Mouse (Mus musculus) liver, postnatal 0 days (tissue): ENCODE data around the gene Tefm. TPM values are rescaled to one million over a fixed set of nuclear protein-coding genes. Genes with fewer than 3 reads are reported as not detected.
"Not testable (repeated sequence)": the region's sequence is repeated elsewhere in the genome, so short reads cannot be mapped to it uniquely, and the experiment has no call there.

ENCODE experiments used
- ATAC-seq: fragments of 200-750 bp; cut with Nextera tagmentation; 2 replicates; pipeline ENCODE4 v1.8.0; 2017; ENCODE audit warnings: mild to moderate bottlenecking, moderate library complexity
- DNase-seq: peaks from one replicate; pipeline ENCODE4 v3.0.0-alpha.2; 2016
- H3K27ac ChIP-seq: fragments of 300-500 bp; sonication (generic); 2 replicates; pipeline ENCODE4 v1.5.1; 2014; ENCODE audit warnings: antibody characterized with exemption, moderate library complexity, mild to moderate bottlenecking, low read depth
- H3K27me3 ChIP-seq: fragments of 300-500 bp; sonication (generic); 2 replicates; pipeline ENCODE4 v1.6.1; 2014; ENCODE audit warnings: low read length, control low read depth, mixed read lengths; ENCODE audit not compliant: insufficient read depth
- H3K36me3 ChIP-seq: fragments of 300-500 bp; sonication (generic); replicated peaks from 2 replicates; pipeline ENCODE4 v1.6.1; 2014; ENCODE audit warnings: mild to moderate bottlenecking, control low read depth, low read length, moderate library complexity, mixed read lengths; ENCODE audit not compliant: insufficient read depth
- H3K4me1 ChIP-seq: fragments of 300-500 bp; sonication (generic); 2 replicates; pipeline ENCODE4 v1.6.1; 2014; ENCODE audit warnings: antibody characterized with exemption, mild to moderate bottlenecking, control low read depth; ENCODE audit not compliant: insufficient read depth
- H3K4me2 ChIP-seq: fragments of 300-500 bp; sonication (generic); 2 replicates; pipeline ENCODE4 v1.6.1; 2014; ENCODE audit warnings: low read depth, mild to moderate bottlenecking, low read length, moderate library complexity, mixed read lengths
- H3K4me3 ChIP-seq: fragments of 300-500 bp; sonication (generic); 2 replicates; pipeline ENCODE4 v1.5.1; 2014; ENCODE audit warnings: low read depth, low read length
- H3K9ac ChIP-seq: fragments of 300-500 bp; sonication (generic); replicated peaks from 2 replicates; pipeline ENCODE4 v1.6.1; 2014; ENCODE audit warnings: mild to moderate bottlenecking, moderate library complexity
- H3K9me3 ChIP-seq: fragments of 300-500 bp; sonication (generic); 2 replicates; pipeline ENCODE4 v1.6.1; 2016; ENCODE audit warnings: mild to moderate bottlenecking, control low read depth, low read length, mixed read lengths
- CTCF ChIP-seq: sonication (generic); IDR thresholded peaks from 2 replicates; pipeline ENCODE4 v1.5.1; 2016; ENCODE audit warnings: antibody characterized with exemption, low read depth
- EP300 ChIP-seq: IDR thresholded peaks from 2 replicates; pipeline ENCODE4 v1.6.1; 2016; ENCODE audit warnings: antibody characterized with exemption, low read depth, mild to moderate bottlenecking
- WGBS: fragments of 180-500 bp; shearing (Covaris S2); extraction: QIAGEN DNeasy Blood & Tissue Kit; methylation state at CpG from one replicate; pipeline ENCODE4 v1.1.7; 2014; ENCODE audit not compliant: insufficient replicate concordance; 5-methylcytosine and 5-hydroxymethylcytosine counted together
- polyA plus RNA-seq: library from polyadenylated mRNA; unstranded; fragments of >200 nt; fragmentation: Nextera tagmentation; extraction: Ambion mirVana; gene quantifications from 2 replicates; pipeline ENCODE4 v1.2.1, GENCODE M21; 2015

The Tefm gene
- polyA plus RNA-seq, 1 experiment from 2014 or later: 17.1 TPM

DNA sequence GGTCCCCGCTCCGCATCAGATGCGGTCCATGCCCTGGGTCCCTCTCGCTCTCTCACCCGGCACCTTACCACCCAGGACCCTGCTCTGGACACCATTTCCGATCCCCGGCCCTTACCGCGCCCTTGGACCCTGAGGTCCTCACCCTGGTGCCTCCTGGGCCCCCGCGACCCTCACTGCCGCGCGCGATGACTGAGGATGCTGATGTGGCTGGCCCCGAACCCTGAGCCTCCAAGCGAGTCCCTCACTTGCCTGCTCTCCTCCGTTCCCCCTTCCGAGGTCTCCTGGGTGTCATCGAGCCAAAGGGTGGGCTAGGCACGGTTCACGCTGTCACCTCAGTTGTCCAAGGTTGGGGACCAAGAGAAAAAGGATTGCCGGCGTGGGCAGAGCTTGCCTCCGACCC lies 12.5 kb upstream of the Tefm start:
- no peaks in the 10 kb centered on the region for H3K9me3 ChIP-seq
- WGBS: 29% methylated on average over 25 of the region's 25 CpGs
- H3K9ac ChIP-seq: peak overlapping the region; percentile 76
- peak overlapping the region; percentile 69 for H3K4me3 ChIP-seq
- peaks cover 12% of the 10 kb centered on the region for H3K27me3 ChIP-seq
- ATAC-seq (no peak), DNase-seq (no peak)
- H3K4me2 ChIP-seq: peak overlapping the region; percentile 79
- peak overlapping the region; percentile 41; the same call in 1 of the 2 replicates for H3K27ac ChIP-seq
- peaks cover 5% of the 10 kb centered on the region; the same call in 1 of the 2 replicates for H3K36me3 ChIP-seq
- TF ChIP-seq EP300 (no peak), CTCF (no peak)
- H3K4me1 ChIP-seq: peaks cover 32% of the 10 kb centered on the region

DNA sequence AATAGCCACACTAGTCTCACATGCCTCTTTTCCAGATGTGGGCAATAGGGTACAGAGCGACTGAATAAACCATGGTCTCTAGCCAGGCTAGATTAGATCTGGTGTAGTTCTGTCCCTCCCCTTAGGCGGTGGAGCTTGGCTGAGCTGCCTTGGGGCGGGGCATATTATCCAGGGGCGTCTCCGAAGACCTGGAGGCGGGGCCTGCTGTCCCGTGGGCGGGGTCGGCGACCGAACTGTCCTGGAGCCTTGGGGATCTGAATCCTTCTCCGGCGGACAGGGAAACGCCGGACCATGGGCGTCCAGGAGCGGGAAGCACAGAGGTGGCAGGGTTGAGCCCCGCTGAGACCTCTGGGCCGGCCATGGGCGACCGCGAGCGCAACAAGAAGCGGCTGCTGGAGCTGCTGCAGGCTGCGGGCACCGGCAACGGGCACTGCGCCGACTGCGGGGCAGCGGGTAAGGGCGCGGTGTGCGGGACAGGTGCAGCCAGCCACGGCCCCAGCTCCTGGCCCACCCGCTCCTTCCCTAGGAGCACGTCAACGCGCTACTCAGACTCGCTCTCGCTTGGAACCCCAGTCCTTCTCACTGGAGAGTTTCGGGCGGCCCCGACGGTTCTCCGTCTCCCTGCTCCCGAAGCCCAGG lies 12.0 kb upstream of the Tefm start, which contains the start of gene Adap2:
Gene Adap2, plus strand, starts transcription at position 249 of the 639 bp plus-strand sequence.
- H3K9me3 ChIP-seq: no peaks in the 10 kb centered on the region
- 3% methylated on average over 43 of the region's 47 CpGs for WGBS
- TF ChIP-seq CTCF (no peak), EP300 (no peak)
- peak within 1 kb of the TSS; percentile 76 for H3K9ac ChIP-seq
- peak within 1 kb of the TSS; percentile 41; the same call in 1 of the 2 replicates for H3K27ac ChIP-seq
- H3K36me3 ChIP-seq: peaks cover 5% of the 10 kb centered on the region; the same call in 1 of the 2 replicates
- ATAC-seq (peak; percentile 95), DNase-seq (peak; percentile 95)
- peak within 1 kb of the TSS; percentile 69 for H3K4me3 ChIP-seq
- peak within 1 kb of the TSS; percentile 79 for H3K4me2 ChIP-seq
- peaks cover 12% of the 10 kb centered on the region for H3K27me3 ChIP-seq
- H3K4me1 ChIP-seq: peaks cover 28% of the 10 kb centered on the region

DNA sequence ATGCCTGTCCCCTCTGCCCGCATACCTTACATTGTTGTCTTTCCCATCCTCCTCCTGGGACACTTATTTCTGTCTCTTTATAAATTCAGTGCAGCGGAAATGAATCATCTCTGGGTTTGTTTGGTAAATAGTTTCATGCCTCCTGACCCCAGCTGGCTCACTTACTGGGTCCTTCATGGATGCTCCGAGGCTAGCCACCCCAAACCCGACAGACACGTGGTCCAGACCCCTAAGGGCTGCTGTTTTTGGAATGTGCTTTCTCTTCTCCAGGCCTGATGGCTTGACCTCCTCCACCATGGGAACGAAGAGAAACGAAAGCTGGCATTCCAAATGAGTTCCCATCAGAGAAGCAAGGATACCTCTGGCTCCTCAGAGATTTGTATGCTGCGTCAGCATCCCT lies 10.4 kb upstream of the Tefm start:
- 75% methylated on average over 8 of the region's 8 CpGs for WGBS
- Histone ChIP-seq H3K9ac (no peak overlapping the region), H3K4me2 (no peak overlapping the region), H3K9me3 (no peaks in the 10 kb centered on the region), H3K4me3 (no peak overlapping the region), H3K27ac (peak overlapping the region; percentile 44; the same call in 1 of the 2 replicates), H3K36me3 (no peaks in the 10 kb centered on the region), H3K4me1 (peaks cover 19% of the 10 kb centered on the region), H3K27me3 (peaks cover 12% of the 10 kb centered on the region)
- no peak for TF ChIP-seq EP300
- no peak for TF ChIP-seq CTCF
- DNase-seq: no peak
- ATAC-seq: no peak

DNA sequence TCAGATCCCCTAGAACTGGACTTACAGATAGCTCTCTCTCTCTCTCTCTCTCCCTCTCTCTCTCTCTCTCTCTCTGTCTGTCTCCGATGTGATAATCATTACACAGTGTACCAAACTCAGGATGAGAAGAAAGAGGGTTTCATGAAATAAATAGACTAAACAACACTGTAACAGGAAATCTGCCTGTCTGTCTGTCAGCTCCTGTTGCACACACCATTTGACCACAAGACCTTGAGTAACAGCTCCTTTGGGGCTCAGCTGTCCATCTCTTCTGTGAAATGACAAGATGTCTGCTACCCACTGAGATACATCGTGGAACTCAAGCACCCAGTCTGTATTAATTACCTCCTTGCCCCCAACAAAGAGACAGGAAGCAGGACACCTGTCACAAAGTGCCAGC lies 9.6 kb upstream of the Tefm start:
- TF ChIP-seq EP300: no peak
- TF ChIP-seq CTCF: 0 out of 2 replicates have a peak, but pooled peaks have one; percentile 4
- H3K4me2 ChIP-seq: no peak overlapping the region
- peak overlapping the region; percentile 44; the same call in 1 of the 2 replicates for H3K27ac ChIP-seq
- H3K4me1 ChIP-seq: peaks cover 19% of the 10 kb centered on the region
- H3K27me3 ChIP-seq: peaks cover 12% of the 10 kb centered on the region
- H3K9me3 ChIP-seq: no peaks in the 10 kb centered on the region
- DNase-seq: no peak
- ATAC-seq: no peak
- 13% methylated on average over 2 of the region's 2 CpGs for WGBS
- no peaks in the 10 kb centered on the region for H3K36me3 ChIP-seq
- no peak overlapping the region for H3K9ac ChIP-seq
- H3K4me3 ChIP-seq: no peak overlapping the region

DNA sequence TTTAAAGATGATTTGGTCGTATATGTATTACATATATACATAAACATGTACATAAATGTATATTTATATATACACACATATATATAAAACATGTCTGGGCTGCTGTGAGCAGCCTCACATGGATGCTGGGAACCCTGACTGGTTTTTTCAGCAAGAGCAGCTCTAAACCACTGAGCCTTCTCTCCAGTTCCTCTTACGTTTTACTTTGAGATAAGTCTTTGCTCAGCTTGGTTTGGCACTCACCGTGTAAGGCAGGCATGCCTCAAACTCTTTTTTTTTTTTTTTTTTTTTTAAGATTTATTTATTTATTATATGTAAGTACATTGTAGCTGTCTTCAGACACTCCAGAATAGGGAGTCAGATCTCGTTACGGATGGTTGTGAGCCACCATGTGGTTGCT lies 8.6 kb upstream of the Tefm start:
- Histone ChIP-seq H3K4me2 (no peak overlapping the region), H3K4me1 (peaks cover 22% of the 10 kb centered on the region), H3K27ac (no peak overlapping the region), H3K36me3 (no peaks in the 10 kb centered on the region), H3K4me3 (no peak overlapping the region), H3K9me3 (no peaks in the 10 kb centered on the region), H3K9ac (no peak overlapping the region), H3K27me3 (peaks cover 12% of the 10 kb centered on the region)
- ATAC-seq (no peak), DNase-seq (no peak)
- 45% methylated on average over 5 of the region's 5 CpGs for WGBS
- no peak for TF ChIP-seq EP300
- no peak for TF ChIP-seq CTCF

DNA sequence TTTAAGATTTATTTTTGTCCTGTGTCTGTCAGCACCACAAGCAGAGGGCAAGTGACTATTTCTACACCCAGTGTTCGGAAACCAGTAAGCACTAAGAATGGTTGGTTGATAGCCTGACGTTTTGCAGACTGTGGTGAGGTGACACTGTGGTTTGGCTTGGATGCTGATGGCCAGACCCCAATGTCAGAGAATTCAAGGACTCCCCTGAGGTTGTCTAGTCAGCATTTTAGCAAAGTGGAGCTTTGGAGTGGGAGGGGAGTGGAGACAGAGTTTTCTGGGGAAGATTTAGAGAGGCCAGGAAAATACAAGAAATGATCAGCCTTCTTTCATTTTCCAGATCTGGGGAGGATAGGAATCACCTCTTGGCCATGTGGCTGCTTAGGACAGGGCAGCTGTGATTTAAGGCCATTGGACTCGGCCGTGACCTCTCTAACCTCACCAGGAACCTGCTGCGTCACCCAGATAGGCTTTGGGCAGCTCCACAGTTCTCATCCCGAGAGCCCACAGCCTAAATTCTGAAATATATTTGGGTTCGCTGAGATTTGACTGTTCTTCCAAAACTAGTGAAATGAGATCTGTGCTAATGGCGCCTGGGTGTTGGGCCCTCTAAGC lies 7.5 kb upstream of the Tefm start:
- WGBS: 71% methylated on average over 8 of the region's 8 CpGs
- no peaks in the 10 kb centered on the region for H3K9me3 ChIP-seq
- H3K27ac ChIP-seq: no peak overlapping the region
- no peak overlapping the region for H3K9ac ChIP-seq
- no peak overlapping the region for H3K4me3 ChIP-seq
- TF ChIP-seq CTCF: no peak
- TF ChIP-seq EP300: no peak
- H3K4me2 ChIP-seq: no peak overlapping the region
- ATAC-seq (no peak), DNase-seq (no peak)
- no peaks in the 10 kb centered on the region for H3K36me3 ChIP-seq
- H3K4me1 ChIP-seq: peaks cover 21% of the 10 kb centered on the region
- H3K27me3 ChIP-seq: peaks cover 3% of the 10 kb centered on the region

DNA sequence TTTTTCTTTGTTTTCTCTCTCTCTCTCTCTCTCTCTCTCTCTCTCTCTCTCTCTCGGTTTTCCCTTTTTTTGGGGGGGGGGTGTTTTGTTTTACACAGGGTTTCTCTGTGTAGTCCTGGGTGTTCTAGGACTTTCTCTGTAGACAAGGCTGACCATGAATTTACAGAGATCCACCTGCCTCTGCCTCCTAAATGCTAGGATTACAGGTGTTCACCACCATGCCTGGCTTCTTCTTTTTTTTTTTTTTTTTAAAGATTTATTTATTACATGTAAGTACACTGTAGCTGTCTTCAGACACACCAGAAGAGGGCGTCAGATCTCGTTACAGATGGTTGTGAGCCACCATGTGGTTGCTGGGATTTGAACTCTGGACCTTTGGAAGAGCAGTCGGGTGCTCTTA lies 7.0 kb upstream of the Tefm start:
- not testable (repeated sequence) for H3K4me2 ChIP-seq, H3K9me3 ChIP-seq, H3K27ac ChIP-seq, ATAC-seq, H3K4me3 ChIP-seq, H3K27me3 ChIP-seq, DNase-seq, H3K9ac ChIP-seq, H3K36me3 ChIP-seq
- WGBS: 33% methylated on average over 1 of the region's 4 CpGs
- H3K4me1 ChIP-seq: peaks cover 17% of the 10 kb centered on the region
